Mouse (Mus musculus): ENCODE data around the gene Abr.
A peak's percentile ranks its signal among the peaks of the same experiment; 100 is the strongest.

Gene Abr

DNA sequence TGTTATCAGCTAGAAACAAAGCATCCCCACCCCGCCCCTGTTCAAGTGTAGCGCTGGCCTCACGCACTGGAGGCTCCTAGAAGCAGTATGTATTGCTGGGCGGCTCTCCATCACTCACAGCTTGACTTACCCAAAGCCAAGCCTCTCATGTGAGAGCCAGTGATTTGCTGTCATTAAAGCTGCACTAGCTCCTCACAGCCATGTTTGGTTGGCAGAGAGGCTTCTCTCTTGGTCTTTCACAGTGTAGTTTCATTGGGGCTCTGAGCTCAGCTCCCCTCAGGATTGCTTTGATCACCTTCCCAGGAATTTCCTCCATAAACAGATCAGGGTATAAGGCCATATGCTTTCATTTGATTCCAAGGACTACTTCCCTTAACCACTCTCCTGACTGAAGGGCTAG is 208.9 kb downstream of the Abr start:
- no peak for DNase-seq (ENCODE audit: low read depth, low spot score)

DNA sequence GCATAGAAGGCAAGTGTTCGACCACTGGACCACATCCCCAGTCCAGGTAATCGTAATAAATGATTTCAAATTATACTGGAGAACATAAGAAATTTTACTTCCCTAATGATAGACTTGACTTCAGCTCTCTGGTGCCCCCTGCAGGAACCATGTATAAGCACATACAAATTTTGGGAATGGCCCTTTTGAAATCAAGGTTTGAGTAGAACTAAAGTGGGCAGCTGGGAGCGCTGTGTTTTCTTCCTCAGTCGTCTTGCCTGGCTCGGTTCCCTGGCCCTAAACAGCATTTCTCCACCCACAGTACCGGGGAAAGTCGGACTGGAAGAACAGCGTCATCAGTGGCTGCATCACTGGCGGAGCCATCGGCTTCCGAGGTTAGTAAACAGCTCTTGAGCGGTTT is 211.3 kb downstream of the Abr start:
- peak; percentile 85 for DNase-seq (ENCODE audit: low read depth, low spot score)

DNA sequence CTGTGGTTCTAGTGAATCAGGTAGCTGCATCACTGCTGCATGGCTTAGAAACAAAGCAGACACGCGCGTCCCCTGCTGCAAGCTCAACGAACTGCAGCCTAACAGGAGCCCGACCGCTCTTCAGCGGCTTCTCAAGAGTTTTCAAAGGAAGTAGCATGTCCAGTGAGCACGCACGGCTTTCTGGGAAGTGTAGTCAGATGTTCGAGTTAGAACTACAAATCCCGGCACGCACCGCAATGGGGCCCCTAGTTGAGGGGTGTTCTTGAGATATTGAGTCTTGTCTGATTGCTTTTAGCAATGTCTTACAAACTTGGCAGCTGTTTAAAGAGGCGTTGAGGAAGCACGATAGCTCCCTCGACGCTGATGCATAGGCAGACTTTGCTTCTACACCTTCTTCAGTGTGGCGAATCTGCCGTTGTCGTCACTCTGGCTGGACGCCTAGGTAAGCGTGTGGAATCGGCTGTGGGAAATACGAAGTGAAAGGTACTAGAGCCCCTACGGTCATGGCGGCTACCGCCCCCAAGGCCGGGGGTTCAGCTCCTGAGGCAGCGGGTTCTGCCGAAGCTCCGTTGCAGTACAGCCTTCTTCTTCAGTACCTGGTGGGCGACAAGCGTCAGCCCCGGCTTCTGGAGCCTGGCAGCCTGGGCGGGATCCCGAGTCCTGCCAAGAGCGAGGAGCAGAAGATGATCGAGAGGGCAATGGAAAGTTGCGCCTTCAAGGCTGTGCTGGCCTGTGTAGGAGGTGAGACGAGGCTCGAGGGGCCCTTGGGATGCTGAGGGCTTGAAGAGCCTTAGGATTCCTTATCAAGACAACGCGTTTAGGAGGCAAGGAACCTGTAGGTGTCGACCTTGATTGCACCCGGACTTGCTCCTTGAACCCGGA is 215.2 kb downstream of the Abr start, which contains the start of gene Timm22:
Gene Timm22, plus strand, starts transcription at position 251 of the 882 bp plus-strand sequence.
- peak; percentile 99 for DNase-seq (ENCODE audit: low read depth, low spot score)

DNA sequence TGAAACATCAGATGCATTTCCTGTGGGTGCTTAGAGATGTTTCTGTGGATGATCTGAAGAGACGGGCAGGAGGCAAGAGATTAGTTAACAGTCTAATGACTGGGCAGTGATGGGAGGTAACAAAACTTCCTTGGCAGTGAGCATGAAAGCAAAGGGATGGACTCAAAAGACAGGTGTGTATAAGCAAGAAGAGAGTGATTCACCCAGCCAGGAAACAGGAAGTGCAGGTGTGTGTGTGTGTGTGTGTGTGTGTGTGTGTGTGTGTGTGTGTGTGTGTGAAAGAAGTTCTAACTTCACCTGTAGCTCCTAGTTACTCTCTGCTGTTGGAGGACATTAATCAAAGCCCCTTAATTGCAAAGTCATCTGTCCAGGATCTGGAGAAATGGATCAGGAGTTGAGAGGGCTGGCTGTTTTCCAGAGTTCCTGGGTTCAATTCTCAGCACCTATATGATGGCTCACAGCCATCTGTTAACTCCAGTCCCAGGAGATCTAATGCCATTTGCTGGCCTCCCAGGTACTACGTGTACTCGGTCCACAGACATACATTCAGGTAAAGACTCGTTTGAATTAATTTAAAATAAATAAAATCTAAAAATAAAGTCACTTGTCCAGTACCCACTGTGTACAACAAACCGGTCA is 216.4 kb downstream of the Abr start:
- DNase-seq (ENCODE audit: low read depth, low spot score), result peak; percentile 52

DNA sequence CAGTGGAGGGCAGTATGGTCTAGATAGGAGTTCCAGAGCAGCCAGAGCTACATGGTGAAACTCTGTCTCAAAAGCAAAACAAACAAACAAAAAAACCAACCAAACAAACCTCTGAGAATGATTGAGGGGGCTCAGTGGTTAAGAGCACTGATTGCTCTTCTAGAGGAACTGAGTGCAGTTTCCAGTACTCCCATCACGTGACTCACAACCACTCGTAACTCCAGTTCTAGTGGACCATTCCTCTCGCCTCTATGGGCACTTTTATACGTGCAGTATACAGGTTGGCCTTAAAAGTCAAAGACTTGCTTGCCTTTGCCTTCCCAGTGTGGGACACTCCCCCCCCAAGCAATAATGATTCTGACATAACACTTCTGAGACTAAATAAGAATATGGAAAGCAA is 217.0 kb downstream of the Abr start:
- DNase-seq (ENCODE audit: low read depth, low spot score), result no peak

DNA sequence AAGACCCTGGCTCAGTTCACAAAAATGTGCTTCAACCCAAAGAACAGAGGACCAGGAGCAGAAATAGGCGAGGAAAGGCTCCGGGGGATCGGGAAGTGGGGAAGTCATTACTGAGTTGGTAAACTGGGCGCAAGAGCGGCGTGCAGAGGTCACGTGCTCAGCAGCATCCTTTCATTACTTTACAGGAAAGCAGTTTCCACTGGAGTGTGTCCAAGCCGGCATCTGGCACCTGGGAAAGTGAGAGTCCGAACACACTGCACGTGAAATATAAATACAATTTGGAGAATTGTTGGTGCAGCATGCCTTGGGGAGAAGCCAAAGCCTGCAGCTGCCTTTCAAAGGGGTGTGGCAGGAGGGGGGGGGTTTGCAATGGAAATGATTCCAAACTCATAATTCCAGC is 220.7 kb downstream of the Abr start:
- DNase-seq (ENCODE audit: low read depth, low spot score), result no peak

DNA sequence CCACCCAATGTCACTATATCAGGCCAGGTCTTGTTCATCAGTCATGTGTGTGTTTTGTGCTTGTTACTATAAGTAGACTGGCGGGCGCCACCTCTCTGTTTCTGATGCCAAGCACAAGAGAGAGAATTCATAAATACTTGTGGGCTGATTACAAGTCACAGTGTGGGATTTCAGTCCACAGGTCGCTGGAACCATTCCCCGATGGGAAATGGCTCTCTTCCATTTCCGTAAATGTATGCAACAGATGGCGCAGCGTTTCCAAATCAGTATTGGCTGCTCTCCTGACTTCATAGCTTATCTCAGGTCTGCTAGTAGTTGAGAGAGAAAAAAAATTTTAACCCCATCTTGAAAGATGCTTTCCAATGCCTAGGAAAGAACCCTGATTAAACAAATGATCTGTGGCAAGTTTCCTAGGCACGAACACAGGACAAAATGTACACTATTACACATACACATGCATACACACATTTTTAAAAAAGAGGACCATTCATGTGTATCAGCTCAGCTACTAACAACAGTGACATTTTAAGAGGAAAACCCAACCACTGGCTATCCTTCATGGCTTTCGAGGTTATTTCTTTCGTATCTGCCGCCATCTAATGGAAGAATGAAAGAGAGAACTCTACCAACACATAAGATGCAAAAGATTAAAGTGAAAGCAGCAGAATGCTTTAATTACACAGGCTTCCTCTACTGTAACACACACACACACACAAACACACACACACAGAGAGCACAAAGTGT is 222.4 kb downstream of the Abr start:
- DNase-seq (ENCODE audit: low read depth, low spot score), result peak; percentile 60

DNA sequence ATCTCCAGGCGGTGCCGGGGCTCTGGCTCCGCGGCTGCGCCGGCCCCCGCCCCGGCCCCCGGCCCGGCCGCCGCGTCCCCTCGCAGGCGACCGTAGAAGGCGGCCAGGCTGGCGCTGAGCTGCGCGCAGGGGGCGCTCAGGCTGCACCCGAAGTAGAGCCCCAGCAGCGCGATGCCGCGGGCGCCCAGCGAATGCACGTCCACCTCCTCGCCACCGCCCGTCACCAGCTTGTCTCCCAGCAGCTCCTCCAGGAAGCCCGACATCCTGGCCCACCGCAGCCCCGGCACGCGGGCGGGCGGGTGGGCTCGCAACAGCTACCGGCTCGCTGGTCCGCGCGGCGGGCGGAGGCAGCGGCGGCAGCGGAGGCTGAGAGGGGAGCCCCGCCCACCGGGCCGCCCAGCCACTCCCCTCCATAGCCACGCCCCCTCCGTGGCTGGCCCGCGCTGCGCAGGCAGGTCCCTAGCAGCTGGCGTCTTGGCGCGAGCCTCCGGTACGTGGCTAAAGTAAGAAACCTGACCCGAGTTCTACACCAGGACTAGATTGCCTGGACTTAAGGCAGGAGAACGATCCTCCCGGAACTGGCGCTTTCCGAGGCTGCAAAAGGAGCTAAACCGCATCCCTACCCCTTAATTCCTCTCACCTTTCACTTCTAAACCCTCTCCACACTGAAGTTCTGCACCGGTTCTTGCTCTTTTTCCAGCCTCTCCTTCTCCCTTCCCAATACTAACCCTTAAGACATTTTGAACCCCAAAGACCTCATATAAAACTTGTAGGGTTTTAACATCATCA is 223.1 kb downstream of the Abr start, which contains the start of gene Nxn:
Gene Nxn, minus strand, starts transcription at position 343 of the 789 bp plus-strand sequence.
- peak; percentile 95 for DNase-seq (ENCODE audit: low read depth, low spot score)

DNA sequence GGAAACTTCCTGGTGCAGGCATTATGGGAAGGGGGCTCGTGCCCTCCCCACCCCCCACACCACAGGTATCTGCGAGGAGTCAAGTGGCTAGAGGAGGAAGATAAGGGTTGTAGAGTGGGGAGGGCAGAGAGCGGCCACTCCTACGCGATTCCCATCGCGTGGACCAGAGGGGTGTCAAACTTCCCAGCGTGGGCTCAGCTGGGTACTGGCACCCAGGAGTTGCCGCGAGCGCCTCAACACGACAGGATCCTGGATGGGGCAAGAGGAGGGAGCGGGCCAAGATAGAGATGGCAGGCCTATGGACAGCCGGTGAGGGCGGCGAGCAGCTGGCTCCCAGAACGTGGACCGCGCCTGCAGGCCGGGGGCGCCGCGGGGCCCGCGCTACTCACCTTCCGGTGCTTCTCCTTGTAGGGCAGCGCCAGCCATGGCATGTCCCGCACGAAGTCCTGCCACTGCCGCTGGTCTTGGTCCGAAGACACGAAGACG is 223.8 kb downstream of the Abr start:
- no peak for DNase-seq (ENCODE audit: low read depth, low spot score)

DNA sequence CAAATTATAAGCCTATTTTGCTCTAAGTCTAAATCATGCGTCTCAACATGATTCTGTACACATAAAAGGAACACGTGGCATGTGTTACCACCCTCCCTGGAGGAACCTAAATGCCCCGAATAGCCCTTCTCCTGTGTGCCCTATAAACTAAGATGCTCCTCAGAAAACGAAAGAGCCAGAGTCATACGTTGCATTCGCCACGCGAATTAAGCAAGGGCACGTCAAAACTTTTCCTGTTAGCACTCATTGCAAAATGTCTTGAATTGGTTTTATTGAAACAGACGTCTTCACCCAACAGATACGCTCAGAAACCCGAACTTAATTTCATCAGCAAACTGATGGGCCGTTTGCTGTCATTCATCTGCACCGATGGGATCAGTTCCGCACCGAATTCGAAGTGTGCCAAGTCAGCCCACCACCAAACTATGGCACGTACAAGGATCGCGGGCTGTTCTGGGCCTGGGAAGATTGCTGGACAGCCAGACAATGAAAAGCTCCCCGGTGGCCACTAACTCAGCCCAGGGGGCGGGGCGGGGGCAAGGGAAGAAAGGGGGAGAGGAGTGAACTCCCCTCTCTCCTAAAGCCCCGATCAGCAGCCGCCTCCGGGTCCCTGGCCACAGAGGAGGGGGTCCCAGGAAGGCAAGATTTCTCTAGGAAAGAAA is 224.3 kb downstream of the Abr start:
- peak; percentile 33 for DNase-seq (ENCODE audit: low read depth, low spot score)

DNA sequence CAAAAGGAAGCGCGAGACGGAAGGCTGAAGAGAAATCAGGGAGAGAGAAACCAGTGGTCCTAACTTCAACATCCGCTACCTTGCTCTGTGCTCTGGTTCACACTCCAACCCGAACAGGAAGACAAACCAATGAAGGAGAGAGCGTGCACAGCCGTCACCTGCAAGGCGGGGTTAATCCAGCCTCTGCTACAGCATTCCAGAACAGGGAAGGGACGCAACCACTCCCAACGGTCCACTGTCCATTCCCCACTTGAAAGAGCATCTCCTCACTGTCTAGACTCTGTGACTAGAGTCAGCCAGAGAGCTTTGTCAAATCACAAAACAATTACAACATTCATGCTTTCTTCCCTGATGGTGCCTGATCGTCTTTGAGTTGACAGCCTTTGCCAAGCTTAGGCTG is 229.1 kb downstream of the Abr start:
- DNase-seq (ENCODE audit: low read depth, low spot score), result no peak

DNA sequence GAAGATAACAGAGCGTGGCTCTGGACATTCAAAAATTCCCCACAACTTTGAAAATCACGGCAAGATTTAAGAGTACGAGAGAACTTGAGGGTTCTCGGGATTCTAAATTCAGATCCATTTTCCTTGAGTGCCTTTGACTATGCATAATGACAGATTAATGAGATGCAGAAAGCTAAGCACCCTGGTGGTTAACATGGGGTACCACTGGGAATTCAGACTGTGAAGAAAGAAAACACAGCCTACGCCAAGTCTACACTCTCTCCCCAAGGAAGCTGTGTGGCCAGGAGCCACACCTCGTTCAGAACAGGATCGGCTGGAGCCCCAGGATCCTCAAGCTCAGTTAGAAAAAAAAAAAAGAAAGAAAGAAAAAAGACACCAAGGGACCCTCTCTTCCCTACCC is 229.6 kb downstream of the Abr start:
- DNase-seq (ENCODE audit: low read depth, low spot score), result no peak

DNA sequence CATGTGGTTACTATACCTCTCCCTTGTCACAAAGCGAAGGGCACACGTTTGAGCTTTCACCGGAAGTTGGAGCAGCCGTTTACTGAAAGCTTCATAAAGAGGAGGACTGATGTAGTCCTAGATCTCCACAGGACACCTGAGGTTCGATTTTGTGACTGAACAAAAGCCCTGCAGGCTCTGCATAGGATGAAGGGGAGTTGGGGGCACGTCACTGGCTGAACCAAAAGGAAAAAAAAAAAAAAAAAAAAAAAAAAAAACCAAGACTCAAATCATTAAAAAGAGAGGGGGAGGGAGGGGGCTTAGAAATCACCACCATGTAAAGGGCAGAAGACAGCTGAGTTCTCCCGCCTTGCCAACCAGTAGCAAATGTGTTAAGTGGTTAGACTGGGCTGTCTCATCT is 233.4 kb downstream of the Abr start:
- DNase-seq (ENCODE audit: low read depth, low spot score), result no peak

DNA sequence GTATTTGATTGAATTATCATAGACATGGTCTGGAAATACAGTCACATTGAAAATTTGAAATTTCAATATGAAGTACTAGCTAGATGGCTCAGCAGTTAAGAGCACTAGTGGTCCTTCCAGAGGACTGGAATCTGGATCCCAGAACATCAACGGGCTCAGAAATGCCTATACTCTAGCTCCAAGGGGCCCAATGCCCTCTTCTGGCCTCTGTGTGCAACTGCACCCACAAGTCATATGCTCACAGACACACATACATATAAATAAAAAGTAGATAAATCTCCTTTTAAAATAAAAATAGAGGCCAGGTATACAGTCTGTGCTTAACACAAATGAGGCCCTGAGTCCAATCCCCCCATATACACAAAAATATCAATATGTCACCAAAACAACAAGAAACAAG is 235.0 kb downstream of the Abr start:
- DNase-seq (ENCODE audit: low read depth, low spot score), result no peak

DNA sequence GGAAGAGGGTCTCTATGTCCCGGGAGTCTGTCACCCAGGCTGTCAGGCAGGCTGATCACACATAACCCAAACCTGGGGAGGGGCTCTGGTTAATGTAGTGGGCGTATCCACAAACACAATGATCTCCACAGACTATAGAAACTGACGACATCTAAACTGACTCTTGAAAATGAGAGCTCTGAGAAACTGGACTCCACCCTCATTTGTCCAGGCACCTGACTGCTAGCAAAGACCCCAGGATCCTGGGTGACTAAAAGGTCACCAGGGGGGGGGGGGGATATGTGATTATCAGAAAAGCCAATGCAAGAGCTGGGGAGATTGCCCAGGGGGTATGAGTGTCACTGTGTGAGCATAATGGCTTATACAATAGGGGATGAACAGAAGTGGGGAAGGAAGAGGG is 236.4 kb downstream of the Abr start:
- DNase-seq (ENCODE audit: low read depth, low spot score), result no peak

DNA sequence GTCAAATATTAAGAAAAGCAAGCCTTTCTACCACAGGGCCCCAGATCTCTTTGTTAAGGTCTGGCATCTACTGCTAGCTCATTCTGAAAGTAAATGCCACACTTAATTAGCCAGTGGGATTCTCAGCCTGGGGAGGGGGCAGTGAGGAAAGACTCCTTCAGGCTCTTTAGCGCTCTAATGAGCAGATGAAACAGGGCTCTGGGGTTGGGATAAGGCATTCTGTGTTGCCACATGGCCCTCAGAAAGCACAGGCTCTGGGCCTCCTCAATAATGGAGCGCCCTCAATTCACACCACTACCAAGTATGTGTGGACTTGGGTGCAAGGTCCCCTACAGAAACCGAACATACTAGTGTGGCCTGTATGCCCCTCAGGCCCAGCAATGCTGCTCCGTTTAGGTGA is 237.1 kb downstream of the Abr start:
- DNase-seq (ENCODE audit: low read depth, low spot score), result no peak

DNA sequence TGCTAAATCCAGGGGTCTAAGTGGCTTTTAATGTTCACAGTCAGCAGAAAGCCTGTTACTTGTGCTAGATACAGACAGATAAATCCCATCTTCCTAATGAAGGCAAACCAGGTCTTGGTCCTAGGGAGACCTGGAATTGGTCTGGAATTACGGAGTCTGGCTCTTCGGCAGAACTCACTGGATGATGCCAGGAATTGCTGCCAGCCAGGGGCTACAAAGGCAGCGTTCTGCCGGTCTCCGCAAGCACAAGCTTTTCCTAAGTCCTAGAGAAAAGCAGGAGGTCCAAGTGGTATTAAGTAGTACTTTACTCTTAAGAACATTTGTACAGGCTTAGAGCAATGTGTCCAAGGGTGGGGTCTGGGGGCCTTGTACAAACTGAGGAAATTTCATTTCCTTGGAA is 237.8 kb downstream of the Abr start:
- DNase-seq (ENCODE audit: low read depth, low spot score), result no peak

DNA sequence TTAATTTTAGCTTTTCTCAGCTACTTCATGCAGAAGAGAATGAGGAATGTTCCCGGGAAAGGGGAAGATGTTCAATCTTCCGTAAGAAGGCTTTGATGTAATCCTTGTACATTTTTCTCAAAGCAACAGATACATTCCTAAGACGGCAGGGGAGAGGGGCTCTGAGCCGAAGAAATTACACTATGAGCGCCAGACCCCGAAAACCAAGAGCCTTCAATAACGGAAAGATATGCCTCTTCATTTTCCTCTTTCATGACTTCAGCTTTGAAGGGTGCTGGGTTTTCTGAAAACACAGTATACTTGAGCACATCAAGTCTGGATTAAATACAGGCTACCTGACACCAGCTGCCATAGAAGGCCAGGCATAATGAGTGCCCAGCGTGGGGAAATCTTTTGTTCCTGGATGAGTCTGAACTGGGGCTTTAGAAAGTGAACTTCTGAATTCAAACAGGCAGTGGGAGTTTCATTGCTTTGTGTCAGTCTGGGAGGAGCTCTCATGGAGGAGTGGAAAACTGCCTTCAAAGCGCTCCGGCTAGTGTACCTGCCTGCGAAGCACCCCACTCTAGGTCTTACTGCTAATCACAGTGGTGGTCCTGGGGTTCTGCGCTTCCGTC is 239.3 kb downstream of the Abr start:
- DNase-seq (ENCODE audit: low read depth, low spot score), result no peak

DNA sequence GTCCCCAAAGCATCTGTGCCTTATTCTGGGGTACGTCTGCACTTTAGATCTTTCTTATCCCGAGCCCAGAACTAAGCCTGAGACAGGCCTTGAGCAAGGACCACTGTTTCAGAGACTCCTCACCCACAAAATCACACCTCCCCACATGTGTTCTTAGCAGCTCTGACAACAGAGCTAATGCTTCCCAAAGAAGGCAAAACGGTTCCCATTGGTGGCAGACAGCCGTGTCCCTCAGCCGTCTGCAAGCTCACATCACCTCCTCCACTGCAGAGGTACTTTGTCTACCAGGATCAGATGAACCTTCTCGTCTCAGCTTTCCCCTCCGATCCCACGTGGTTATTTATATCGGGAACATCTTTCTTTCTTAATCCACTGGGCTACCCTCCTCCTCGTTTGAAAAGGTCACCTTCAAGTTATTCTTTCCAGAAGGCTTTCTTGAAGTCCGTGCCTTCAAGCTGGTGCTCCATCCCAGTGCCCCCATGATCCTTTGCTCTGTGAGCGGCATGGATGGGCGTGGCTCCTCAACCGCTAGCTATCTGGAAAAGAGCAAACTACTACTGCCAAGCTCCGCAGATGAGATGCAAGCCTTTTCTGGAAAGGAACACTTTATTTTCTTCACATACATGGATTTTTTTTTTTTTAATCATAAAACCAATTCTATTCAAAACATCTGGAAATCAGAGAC is 240.8 kb downstream of the Abr start:
- no peak for DNase-seq (ENCODE audit: low read depth, low spot score)

Measured in CD4-positive, CD25-positive, alpha-beta regulatory T cell, adult 2 months (primary cell).